Mouse (Mus musculus): ENCODE results near the gene Flna.
"Not testable (repeated sequence)": the region's sequence is repeated elsewhere in the genome, so short reads cannot be mapped to it uniquely, and the experiment has no call there.

The Flna gene

GRCm38 (mm10) chrX:74246213-74246681 is 3.4 kb downstream of the Flna start:
- DNase-seq (ENCODE audit: low spot score), result peak; percentile 88

GRCm38 (mm10) chrX:74245687-74246086 is 3.9 kb downstream of the Flna start:
- DNase-seq (ENCODE audit: low spot score), result peak; percentile 43

- DNase-seq (ENCODE audit: low spot score), result no peak
These were observed 4.5 kb downstream of the Flna start for GRCm38 (mm10) chrX:74245107-74245506.

- peak; percentile 66 for DNase-seq (ENCODE audit: low spot score)
These were observed 5.0 kb downstream of the Flna start for GRCm38 (mm10) chrX:74244614-74245083.

GRCm38 (mm10) chrX:74243807-74244206 is 5.8 kb downstream of the Flna start:
- DNase-seq (ENCODE audit: low spot score), result no peak

- no peak for DNase-seq (ENCODE audit: low spot score)
These were observed 6.2 kb downstream of the Flna start for GRCm38 (mm10) chrX:74243396-74243795.

GRCm38 (mm10) chrX:74240332-74240731 is 9.3 kb downstream of the Flna start:
- no peak for DNase-seq (ENCODE audit: low spot score)

GRCm38 (mm10) chrX:74233196-74233595 is 16.4 kb downstream of the Flna start:
- DNase-seq (ENCODE audit: low spot score), result no peak

- DNase-seq (ENCODE audit: low spot score), result no peak
These were observed 19.6 kb downstream of the Flna start for GRCm38 (mm10) chrX:74230038-74230437.

- not testable (repeated sequence) for DNase-seq (ENCODE audit: low spot score)
These were observed 29.5 kb downstream of the Flna start for GRCm38 (mm10) chrX:74220099-74220498.

- DNase-seq (ENCODE audit: low spot score), result no peak
These were observed 30.2 kb downstream of the Flna start for GRCm38 (mm10) chrX:74219449-74219848.

- DNase-seq (ENCODE audit: low spot score), result no peak
These were observed 31.1 kb downstream of the Flna start for GRCm38 (mm10) chrX:74218496-74218895.

GRCm38 (mm10) chrX:74203556-74203955 is 46.1 kb downstream of the Flna start:
- DNase-seq (ENCODE audit: low spot score), result no peak

- no peak for DNase-seq (ENCODE audit: low spot score)
These were observed 72.7 kb downstream of the Flna start, which contains the start of gene Tktl1 for GRCm38 (mm10) chrX:74176959-74177358. Tktl1 (plus strand) TSS chrX:74177259.

All from yolk sac, embryonic 10.5 days (tissue).